Mouse (Mus musculus): Measurements from ENCODE around the gene Pdlim5. TPM values are rescaled to one million over a fixed set of nuclear protein-coding genes. Genes with fewer than 3 reads are reported as not detected.

Gene Pdlim5
- 10 to 100 TPM; 17.5 to 34.9 TPM for polyA plus RNA-seq (2017; shearing (Covaris generic))

GRCm38 (mm10) chr3:142395520-142396193 lies at the start of gene Pdlim5:
Gene Pdlim5, minus strand, starts transcription at chr3:142395696.

Other genes with a start within 250 kb of the Pdlim5 start
- gene Bmpr1b, start 226.3 kb downstream of the Pdlim5 start, polyA plus RNA-seq (2017; shearing (Covaris generic)) = under 1 TPM in 1 of 2 experiments, not detected in 1; 0.10 TPM
- 10 to 100 TPM; 25.6 to 45.4 TPM for gene Gbp5, start 98.3 kb upstream of the Pdlim5 start, polyA plus RNA-seq (2017; shearing (Covaris generic))
- 100 to 1,000 TPM; 140 to 335 TPM for gene Gbp7, start 134.6 kb upstream of the Pdlim5 start, polyA plus RNA-seq (2017; shearing (Covaris generic))
- gene Gbp3, start 164.3 kb upstream of the Pdlim5 start, polyA plus RNA-seq (2017; shearing (Covaris generic)) = 100 to 1,000 TPM in 1 of 2 experiments, 10 to 100 TPM in 1; 50.2 to 191 TPM
- 10 to 100 TPM in 1 of 2 experiments, 1 to 10 TPM in 1; 3.0 to 25.8 TPM for gene Gbp2b, start 199.2 kb upstream of the Pdlim5 start, polyA plus RNA-seq (2017; shearing (Covaris generic))
- 100 to 1,000 TPM in 1 of 2 experiments, 10 to 100 TPM in 1; 96.9 to 159 TPM for gene Gbp2, start 224.9 kb upstream of the Pdlim5 start, polyA plus RNA-seq (2017; shearing (Covaris generic))